Comparison of ENCODE assay signal across 18 mouse cellular contexts in the genomic region with DNA sequence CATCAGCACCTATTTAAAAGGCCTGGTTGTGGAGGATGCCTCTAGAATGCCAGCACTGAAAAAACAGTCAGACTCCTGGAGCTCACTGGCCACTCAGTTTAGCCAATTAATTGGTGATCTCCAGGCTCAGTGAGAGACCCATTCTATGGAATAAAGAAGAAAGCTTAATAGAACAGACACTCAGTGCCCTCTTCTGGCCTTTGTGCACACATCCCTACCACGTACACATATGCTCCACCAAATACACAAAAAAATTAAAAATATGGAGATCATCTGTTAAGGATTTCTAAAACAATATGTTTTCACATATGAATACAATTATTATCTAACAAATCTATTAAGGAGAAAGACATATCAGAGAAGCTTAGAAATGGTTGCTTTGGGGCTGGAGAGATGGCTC. TPM values are rescaled to one million over a fixed set of nuclear protein-coding genes. Genes with fewer than 3 reads are reported as not detected.
"Had no signal": no experiment of that assay in that cellular context is flagged by ENCODE, and none has a peak within 500 bp of the region (broad histone marks: within the 10 kb centered on the region; RNA-seq: fewer than 3 reads in every experiment).

No protein-coding gene starts in this region.

- H3K4me3 ChIP-seq: limb, embryonic 10.5 days; megakaryocyte, embryonic 14.5 days; midbrain, embryonic 12.5 days; stomach, embryonic 15.5 days had no signal

- H3K27ac ChIP-seq: limb, embryonic 10.5 days; macrophage; midbrain, embryonic 12.5 days; stomach, embryonic 15.5 days had no signal

- H3K9me3 ChIP-seq: limb, embryonic 10.5 days; megakaryocyte, embryonic 14.5 days; midbrain, embryonic 12.5 days; stomach, embryonic 15.5 days had no signal

- ATAC-seq: midbrain, embryonic 16.5 days had no signal

- DNase-seq: kidney, adult 8-10 months; kidney, postnatal 36 days; right cerebral cortex, postnatal 14 days; thymus, postnatal 36 days had no signal

- H3K27me3 ChIP-seq: megakaryocyte, embryonic 14.5 days; midbrain, embryonic 12.5 days; stomach, embryonic 15.5 days had no signal

- H3K36me3 ChIP-seq: midbrain, embryonic 12.5 days; stomach, embryonic 15.5 days had no signal

- H3K9ac ChIP-seq: midbrain, embryonic 12.5 days; stomach, embryonic 15.5 days had no signal

- H3K4me2 ChIP-seq: liver, embryonic 11.5 days; midbrain, embryonic 12.5 days; stomach, embryonic 15.5 days had no signal

RNA-seq across cellular contexts. Expression of a gene that starts 4.1 kb away (rescaled TPM):
- total RNA-seq: left cerebral cortex, adult 18-20 months had no signal
- polyA plus RNA-seq: limb, embryonic 14.5 days; liver, embryonic 11.5 days; liver, embryonic 16.5 days; lung, embryonic 16.5 days; midbrain, embryonic 12.5 days; midbrain, embryonic 16.5 days; neural tube, embryonic 14.5 days; spleen, adult 2 months; stomach, embryonic 15.5 days; thymus, postnatal 0 days had no signal
